Comparison of ENCODE assay signal across 23 mouse cellular contexts in the genomic region with DNA sequence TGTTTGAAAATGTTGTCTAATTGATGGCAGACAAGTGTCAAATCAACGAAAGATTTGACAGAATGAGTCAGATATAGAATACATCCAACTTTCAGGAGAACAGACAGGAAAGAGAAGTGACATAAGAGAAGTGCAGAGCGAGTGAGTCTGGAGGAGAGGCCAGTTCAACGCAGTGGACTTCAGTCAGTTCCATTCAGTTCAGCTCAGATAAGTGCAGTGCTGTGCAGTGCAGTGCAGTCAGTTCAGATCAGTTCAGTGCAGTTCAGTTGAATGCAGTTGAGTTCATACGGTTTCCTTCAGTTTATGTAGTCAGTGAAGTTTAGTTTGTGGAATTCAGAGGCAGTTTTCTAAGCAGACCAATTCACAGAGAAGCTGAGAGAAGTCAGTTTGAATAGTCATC. TPM values are rescaled to one million over a fixed set of nuclear protein-coding genes. Genes with fewer than 3 reads are reported as not detected.
"Had no signal": no experiment of that assay in that cellular context is flagged by ENCODE, and none has a peak within 500 bp of the region (broad histone marks: within the 10 kb centered on the region; RNA-seq: fewer than 3 reads in every experiment).

No protein-coding gene starts in this region.

- H3K9ac ChIP-seq: neural tube, embryonic 12.5 days; neural tube, embryonic 13.5 days; neural tube, embryonic 15.5 days; stomach, embryonic 15.5 days had no signal

- DNase-seq: retina, postnatal 1 day; right cerebral cortex, adult 18-20 months; right cerebral cortex, postnatal 14 days; right cerebral cortex, postnatal 4 days; spleen, adult 18-20 months; thymus, adult 18-20 months; thymus, adult 2 months; thymus, postnatal 14 days; thymus, postnatal 25 days; thymus, postnatal 36 days; thymus, postnatal 4 days had no signal

- H3K4me3 ChIP-seq: neural tube, embryonic 12.5 days; neural tube, embryonic 13.5 days; neural tube, embryonic 15.5 days; stomach, embryonic 15.5 days had no signal

- H3K4me1 ChIP-seq: neural tube, embryonic 12.5 days; neural tube, embryonic 13.5 days; neural tube, embryonic 15.5 days; stomach, embryonic 15.5 days had no signal

- H3K36me3 ChIP-seq: neural tube, embryonic 12.5 days; neural tube, embryonic 13.5 days; neural tube, embryonic 15.5 days; stomach, embryonic 15.5 days had no signal

- H3K9me3 ChIP-seq: neural tube, embryonic 12.5 days; neural tube, embryonic 13.5 days; neural tube, embryonic 15.5 days; stomach, embryonic 15.5 days had no signal

- H3K4me2 ChIP-seq: neural tube, embryonic 12.5 days; neural tube, embryonic 13.5 days; neural tube, embryonic 15.5 days; stomach, embryonic 15.5 days had no signal

- H3K27ac ChIP-seq: neural tube, embryonic 12.5 days; neural tube, embryonic 13.5 days; neural tube, embryonic 15.5 days; stomach, embryonic 15.5 days had no signal

- H3K27me3 ChIP-seq: neural tube, embryonic 12.5 days; neural tube, embryonic 13.5 days; neural tube, embryonic 15.5 days; stomach, embryonic 15.5 days had no signal

RNA-seq across cellular contexts. Expression of gene Gm49340, which starts 7.4 kb away (rescaled TPM):
- polyA plus RNA-seq: neural tube, embryonic 11.5 days; neural tube, embryonic 12.5 days; neural tube, embryonic 13.5 days; neural tube, embryonic 14.5 days; neural tube, embryonic 15.5 days; spleen, adult 2 months; stomach, embryonic 14.5 days; stomach, embryonic 15.5 days; stomach, embryonic 16.5 days; thymus, adult 2 months; thymus, postnatal 0 days; urinary bladder, adult 2 months had no signal

RNA-seq across cellular contexts. Expression of gene Spata22, which starts 7.4 kb away (rescaled TPM):
- polyA plus RNA-seq: neural tube, embryonic 11.5 days; neural tube, embryonic 12.5 days; neural tube, embryonic 14.5 days; spleen, adult 2 months; stomach, embryonic 14.5 days; thymus, adult 2 months; thymus, postnatal 0 days had no signal

RNA-seq across cellular contexts. Expression of gene Aspa, which starts 7.5 kb away (rescaled TPM):
- polyA plus RNA-seq: neural tube, embryonic 11.5 days had no signal

RNA-seq across cellular contexts. Expression of gene Olfr20, which starts 13.7 kb away (rescaled TPM):
- polyA plus RNA-seq: neural tube, embryonic 11.5 days; neural tube, embryonic 12.5 days; neural tube, embryonic 13.5 days; neural tube, embryonic 14.5 days; neural tube, embryonic 15.5 days; spleen, adult 2 months; stomach, embryonic 14.5 days; stomach, embryonic 15.5 days; stomach, embryonic 16.5 days; thymus, postnatal 0 days had no signal

RNA-seq across cellular contexts. Expression of gene Olfr376, which starts 34.1 kb away (rescaled TPM):
- polyA plus RNA-seq: neural tube, embryonic 11.5 days; neural tube, embryonic 12.5 days; neural tube, embryonic 13.5 days; neural tube, embryonic 14.5 days; neural tube, embryonic 15.5 days; spleen, adult 2 months; stomach, embryonic 14.5 days; stomach, embryonic 15.5 days; stomach, embryonic 16.5 days; testis, adult 2 months; thymus, adult 2 months; thymus, postnatal 0 days; urinary bladder, adult 2 months had no signal
